Mouse (Mus musculus): ENCODE results near the gene Eme2.

Gene Eme2

GRCm38 (mm10) chr17:24896241-24896992 lies 1.5 kb upstream of the Eme2 start, which contains the start of gene Nme3:
Gene Nme3, plus strand, starts transcription at chr17:24896500.
- peak; percentile 79 for DNase-seq (ENCODE audit: low spot score)

GRCm38 (mm10) chr17:24895571-24896240 lies 819 bp upstream of the Eme2 start:
- DNase-seq (ENCODE audit: low spot score), result no peak

GRCm38 (mm10) chr17:24894061-24894994 lies 559 bp downstream of the Eme2 start:
- DNase-seq (ENCODE audit: low spot score), result no peak

GRCm38 (mm10) chr17:24893276-24893675 lies 1.6 kb downstream of the Eme2 start:
- no peak for DNase-seq (ENCODE audit: low spot score)

GRCm38 (mm10) chr17:24892785-24893184 lies 2.1 kb downstream of the Eme2 start:
- no peak for DNase-seq (ENCODE audit: low spot score)

- no peak for DNase-seq (ENCODE audit: low spot score)
Measured at GRCm38 (mm10) chr17:24891321-24891720, 3.6 kb downstream of the Eme2 start.

- no peak for DNase-seq (ENCODE audit: low spot score)
Measured at GRCm38 (mm10) chr17:24890151-24891092, 4.5 kb downstream of the Eme2 start.

GRCm38 (mm10) chr17:24888862-24889261 lies 6.0 kb downstream of the Eme2 start:
- DNase-seq (ENCODE audit: low spot score), result no peak

- DNase-seq (ENCODE audit: low spot score), result no peak
Measured at GRCm38 (mm10) chr17:24887291-24888080, 7.4 kb downstream of the Eme2 start.

- no peak for DNase-seq (ENCODE audit: low spot score)
Measured at GRCm38 (mm10) chr17:24886932-24887271, 8.0 kb downstream of the Eme2 start.

GRCm38 (mm10) chr17:24886134-24886931 lies 8.6 kb downstream of the Eme2 start, which contains the start of the genes Nubp2 and Spsb3:
Gene Nubp2, minus strand, starts transcription at chr17:24886349.
Gene Spsb3, plus strand, starts transcription at chr17:24886643.
- DNase-seq (ENCODE audit: low spot score), result peak; percentile 96

GRCm38 (mm10) chr17:24885356-24886133 lies 9.3 kb downstream of the Eme2 start:
- no peak for DNase-seq (ENCODE audit: low spot score)

- DNase-seq (ENCODE audit: low spot score), result no peak
Measured at GRCm38 (mm10) chr17:24884391-24884790, 10.5 kb downstream of the Eme2 start.

GRCm38 (mm10) chr17:24881738-24882440 lies 13.0 kb downstream of the Eme2 start:
- DNase-seq (ENCODE audit: low spot score), result no peak

GRCm38 (mm10) chr17:24878531-24878930 lies 16.4 kb downstream of the Eme2 start:
- DNase-seq (ENCODE audit: low spot score), result no peak

GRCm38 (mm10) chr17:24878117-24878397 lies 16.8 kb downstream of the Eme2 start:
- no peak for DNase-seq (ENCODE audit: low spot score)

GRCm38 (mm10) chr17:24877336-24878116 lies 17.4 kb downstream of the Eme2 start:
- DNase-seq (ENCODE audit: low spot score), result no peak

- DNase-seq (ENCODE audit: low spot score), result no peak
Measured at GRCm38 (mm10) chr17:24874989-24875388, 19.9 kb downstream of the Eme2 start.
